Mouse (Mus musculus) adrenal gland, adult (tissue): ENCODE data around the gene Caly.
A peak's percentile ranks its signal among the peaks of the same experiment; 100 is the strongest.

Experiments
- DNase-seq, 2 experiments: peaks; one replicate each; pipeline ENCODE4 v3.0.0; 2022 to 2023; ENCODE audit warnings: low spot score in 1 of 2; ENCODE audit not compliant: inconsistent age in 2 of 2

Caly gene

DNA sequence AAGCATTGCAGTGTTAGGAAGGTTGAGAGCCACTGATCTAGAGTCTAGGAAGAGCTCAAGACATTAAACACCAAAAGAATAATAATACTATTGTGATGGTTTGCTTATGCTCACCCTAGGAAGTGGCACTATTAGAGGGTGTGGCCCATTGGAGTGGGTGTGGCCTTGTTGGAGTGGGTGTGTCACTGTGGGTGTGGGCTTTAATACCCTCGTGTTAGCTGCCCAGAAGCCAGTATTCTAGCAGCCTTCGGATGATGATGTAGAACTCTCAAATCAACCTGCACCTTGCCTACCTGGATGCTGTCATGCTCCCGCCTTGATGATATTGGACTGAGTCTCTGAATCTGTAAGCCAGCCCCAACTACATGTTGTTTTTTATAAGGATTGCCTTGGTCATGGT, 39.6 kb downstream of the Caly start:
- no peak for DNase-seq

DNA sequence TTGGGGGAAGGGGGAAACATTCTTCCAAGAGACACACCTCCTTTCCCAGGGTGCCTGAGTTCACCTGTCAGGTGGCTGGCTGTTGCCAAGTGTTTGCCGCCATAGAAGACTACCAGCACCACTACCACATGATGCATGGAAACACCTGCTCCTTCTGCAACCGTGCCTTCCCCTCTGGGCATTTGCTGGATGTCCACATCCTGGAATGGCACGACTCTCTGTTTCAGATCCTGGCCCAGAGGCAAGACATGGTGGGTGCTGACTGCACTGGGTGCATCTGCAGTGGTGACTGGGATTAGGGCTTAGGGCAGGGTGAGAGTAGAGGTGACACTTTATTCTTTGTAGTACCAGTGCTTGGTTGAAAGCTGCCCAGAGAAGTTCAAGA, 45.2 kb downstream of the Caly start:
- no peak for DNase-seq

DNA sequence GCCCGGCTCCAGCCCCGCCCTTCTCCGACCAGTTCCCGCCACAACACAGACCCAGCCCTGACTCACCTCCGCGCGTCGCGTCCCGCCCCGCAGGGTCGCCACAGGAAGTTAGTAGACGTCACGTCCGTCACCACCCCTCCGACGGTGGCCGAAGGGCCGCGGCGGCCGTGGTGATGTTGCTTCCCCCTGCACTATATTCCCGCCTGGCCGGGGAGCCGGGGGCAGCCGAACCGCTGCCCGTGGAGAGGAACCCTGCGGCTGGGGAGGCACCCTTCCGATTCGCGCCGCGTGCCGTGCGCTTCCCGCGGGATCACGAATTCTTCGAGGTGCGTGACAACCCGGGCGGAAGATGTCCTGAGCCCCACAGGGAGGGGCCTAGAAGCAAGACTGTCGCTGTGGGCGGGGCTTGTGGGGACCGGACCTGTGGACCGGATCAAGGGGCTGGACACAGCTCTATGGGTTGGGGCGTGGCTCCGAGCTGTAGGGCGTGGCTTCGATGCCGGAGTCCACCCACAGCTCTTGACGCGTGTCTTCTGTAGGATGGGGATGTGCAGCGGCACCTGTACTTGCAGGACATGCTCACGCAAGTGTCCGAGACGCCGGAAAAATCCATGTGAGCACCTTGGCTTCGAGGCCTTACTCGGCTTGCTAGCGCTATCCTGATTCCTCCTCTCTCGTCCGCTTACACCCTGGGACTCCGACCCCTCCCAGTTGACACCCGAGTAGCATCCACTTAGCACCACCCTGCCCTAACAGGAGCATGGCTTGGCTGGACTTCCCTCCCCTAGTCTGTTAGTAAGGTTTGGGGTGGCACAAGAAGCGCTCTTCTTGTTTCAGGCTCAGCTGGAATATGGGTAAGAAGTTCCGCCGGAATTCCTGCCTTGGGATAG, 45.8 kb downstream of the Caly start, which contains the start of the genes Zfp511 and Tubgcp2:
Gene Zfp511 (plus strand): TSS at position 111 of the 890 bp plus-strand sequence.
Gene Tubgcp2 (minus strand): TSS at position 389 of the 890 bp plus-strand sequence.
- peak; percentile 97 to 100 for DNase-seq

DNA sequence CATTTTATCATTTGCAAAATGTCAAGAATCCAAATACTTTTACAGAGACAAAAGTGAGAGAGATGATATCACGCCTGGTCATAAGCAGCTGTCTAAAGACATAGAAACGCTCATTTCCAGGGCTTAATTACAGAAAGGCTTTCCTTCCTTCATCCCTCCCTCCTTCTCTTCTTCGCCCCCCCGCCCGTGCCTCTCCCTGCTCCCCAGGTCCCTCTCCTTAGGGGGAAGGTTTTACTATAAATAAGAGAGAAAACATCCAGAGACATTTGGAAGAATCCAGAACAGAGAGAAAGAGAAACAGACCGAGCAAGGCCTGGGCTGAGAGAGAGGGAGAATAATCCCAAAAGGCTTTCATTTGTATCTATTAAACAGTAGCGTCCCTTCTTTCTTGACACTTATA, 46.9 kb downstream of the Caly start:
- no peak for DNase-seq

DNA sequence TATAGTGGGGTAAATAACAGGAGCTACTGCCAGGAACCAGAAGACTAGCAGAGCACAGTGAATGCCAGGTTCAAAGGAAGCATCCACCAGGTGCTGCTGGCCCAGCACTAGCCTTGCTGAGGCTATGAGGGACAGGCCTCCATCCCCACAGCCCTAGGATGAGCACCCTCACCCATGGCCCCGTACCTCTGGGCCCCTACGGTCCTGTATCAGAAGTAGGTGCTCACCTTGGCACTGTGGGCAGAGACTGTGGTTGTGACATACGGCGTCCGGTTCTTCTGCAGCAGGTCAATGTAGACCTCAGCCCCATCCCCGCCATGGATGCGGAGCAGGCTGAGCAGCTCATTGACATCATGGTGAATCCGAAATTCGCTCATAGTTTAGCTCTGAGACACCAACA, 49.0 kb downstream of the Caly start:
- DNase-seq: no peak

DNA sequence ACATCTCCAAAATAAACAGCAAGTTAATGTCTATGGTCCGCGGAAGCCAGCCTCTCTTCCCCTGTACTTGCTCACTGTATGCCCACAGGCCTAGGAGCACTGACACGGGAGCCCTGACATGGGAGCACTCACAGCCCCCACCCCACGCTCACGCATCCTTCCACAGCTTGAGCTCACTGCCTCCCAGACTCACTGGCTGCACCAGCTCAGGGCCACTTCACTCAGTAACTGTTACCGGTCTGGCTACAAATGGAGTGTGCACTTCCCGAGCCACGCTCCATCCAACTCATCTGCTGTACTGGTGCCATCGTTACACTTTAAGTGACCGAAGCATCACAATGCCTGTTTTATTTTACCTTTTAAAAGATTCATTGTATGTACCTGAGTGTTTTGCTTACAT, 50.0 kb downstream of the Caly start:
- DNase-seq: no peak

DNA sequence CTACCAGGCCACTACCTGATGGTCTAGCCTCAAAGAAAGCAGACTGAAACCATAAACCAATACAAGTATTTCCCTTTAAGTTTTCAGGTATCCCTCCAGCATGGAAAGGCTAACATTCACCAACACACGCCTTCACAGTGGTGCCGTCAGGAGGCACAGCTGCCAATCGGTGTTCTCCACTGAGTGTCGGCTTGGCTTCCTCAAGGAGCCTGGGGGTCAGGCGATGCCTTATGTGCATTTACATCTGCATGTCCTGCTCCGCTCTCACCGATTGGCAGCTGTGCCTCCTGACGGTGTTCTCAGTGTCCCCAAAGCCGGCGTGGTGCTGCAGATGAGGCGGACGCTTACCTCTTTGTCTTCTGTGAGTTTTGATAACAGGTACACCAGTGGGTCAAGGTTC, 50.6 kb downstream of the Caly start:
- DNase-seq: no peak
